Mouse (Mus musculus): Measurements from ENCODE around the gene Rtn4rl2.

The Rtn4rl2 gene

DNA sequence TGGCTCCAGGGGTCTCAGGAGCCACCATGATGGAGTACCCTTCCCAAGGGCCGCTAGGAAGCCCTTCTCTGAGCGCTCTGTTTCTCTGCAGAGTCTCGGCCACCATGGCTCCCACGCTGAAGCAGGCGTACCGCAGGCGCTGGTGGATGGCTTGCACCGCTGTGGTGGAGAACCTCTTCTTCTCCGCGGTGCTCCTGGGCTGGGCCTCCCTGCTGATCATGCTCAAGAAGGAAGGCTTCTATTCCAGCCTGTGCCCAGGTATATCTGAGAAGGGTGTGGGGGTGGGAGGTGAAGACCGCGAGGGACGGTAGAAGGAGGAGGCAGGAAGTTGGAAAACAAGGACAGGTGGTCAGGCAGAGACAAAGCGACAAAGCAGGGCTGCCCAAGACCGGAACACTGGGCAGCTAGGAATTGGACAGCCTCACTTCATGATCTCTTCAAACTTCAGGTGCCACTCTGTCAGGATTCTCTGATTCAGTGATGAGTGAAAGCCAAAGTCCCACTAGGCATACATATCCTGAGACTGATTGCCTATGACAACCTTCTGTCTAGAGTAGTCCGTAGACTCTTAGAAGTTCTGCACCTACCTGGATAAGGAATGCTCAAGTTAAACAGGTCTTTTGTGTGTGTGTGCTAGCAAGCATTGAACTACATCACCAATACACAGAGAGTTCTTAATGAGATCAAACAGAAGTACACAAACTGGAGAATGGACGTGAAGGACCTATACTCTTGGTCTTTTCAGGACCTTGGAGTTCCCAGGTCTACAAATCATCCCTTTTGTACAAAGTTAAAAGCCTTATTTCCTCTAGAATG lies 45.6 kb downstream of the Rtn4rl2 start:
- DNase-seq, result no peak

DNA sequence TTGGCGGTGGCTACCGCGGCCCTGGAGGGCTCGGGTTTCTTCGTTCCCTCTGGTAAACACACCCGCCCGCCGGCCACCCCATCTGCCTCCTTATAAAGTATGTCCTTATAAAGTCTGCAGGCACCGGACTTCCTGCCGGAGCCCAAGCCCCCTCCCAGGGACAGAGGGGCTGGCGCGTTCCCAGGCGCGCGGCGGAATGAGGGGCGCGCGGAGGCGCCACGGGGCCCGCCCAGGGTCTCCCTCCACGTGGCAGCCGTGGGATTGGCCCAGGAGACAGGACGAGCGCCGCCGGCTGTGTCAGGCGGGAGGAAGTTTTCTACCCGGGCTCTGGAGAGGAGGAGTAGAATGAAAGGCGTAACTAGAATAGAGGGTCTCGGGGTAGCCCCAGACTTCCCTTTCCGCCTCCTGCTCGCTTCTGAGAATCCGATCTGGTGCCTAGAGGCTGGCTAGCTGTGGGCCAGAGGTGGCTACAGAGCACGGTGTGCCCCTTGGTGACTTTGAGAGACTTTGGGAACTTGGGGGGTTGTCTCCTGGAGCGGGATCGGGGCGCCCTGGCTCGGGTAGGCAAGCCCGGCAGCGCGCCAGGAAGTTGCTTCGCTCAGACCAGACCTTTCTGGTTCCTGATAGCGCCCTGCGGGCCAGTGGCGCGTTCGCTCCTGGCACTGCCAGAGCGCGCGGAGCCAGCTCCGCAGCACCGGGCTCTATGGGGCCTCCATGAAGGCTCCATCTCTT lies 46.3 kb downstream of the Rtn4rl2 start:
- DNase-seq, result peak; percentile 43

DNA sequence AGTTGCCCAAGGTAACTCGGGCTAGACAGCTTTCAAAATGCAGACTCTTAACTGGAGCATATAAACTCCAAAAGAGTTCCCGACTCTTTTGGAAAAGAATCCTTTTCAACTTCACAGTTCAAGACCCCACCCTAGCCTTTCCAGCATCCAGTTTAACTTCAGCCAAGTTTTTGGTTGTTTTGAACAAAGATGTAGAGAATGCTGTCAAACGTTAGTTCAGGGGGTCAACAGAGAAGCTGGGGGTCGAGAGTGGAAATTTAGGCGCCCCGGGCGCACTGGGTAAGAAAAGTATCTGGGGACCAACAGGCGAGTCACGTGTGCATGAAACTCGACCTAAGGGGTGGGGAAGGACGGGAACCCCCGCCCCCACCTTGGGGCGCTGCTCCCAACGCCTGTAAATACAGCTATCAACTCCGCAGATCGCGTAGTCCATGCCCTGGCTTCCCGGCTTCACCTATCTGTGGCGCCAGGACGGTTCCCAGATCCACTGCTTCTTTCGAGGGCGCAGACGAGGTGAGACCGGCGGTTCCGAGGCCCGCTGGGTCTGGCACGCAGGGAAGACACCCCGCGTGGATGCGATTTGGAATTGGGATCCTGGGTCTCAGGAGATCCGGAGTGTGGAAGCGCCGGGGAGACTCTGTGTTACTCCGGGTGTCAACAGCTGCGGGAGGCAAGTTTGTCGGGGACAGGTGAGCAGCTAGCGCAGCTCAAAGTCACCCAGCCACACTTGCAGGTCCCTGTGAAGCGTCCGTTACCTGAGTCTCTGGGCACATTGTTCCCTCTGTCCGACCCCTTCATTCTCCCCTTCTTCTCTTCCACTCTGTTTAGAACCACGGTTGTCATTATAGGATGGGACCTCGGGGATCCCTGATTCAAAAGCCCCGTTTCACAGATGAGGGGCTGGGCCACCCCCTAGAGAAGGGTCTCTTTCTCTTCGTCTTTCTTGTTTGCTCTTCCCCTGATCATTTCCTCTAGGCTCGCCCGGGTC lies 47.2 kb downstream of the Rtn4rl2 start:
- DNase-seq, result no peak

DNA sequence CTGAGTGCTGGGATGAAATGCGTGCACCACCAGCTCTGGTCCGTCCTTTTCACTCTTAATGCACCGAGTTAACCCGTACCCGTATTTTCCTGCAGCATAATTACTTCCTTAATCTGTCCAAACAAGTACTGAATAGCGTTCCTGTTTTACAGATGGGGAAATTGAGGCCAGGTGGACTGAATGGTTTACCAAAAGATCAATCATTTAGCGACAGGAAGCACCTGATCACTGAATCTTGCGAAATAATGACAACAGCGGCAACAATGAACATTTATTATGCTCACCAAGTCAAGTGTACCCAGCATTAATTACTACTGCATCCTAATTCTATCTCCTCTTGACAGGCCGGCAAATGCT lies 47.9 kb downstream of the Rtn4rl2 start, which contains the start of gene Slc43a1:
Gene Slc43a1 (plus strand): TSS at position 258 of the 357 bp plus-strand sequence.
- no peak for DNase-seq

DNA sequence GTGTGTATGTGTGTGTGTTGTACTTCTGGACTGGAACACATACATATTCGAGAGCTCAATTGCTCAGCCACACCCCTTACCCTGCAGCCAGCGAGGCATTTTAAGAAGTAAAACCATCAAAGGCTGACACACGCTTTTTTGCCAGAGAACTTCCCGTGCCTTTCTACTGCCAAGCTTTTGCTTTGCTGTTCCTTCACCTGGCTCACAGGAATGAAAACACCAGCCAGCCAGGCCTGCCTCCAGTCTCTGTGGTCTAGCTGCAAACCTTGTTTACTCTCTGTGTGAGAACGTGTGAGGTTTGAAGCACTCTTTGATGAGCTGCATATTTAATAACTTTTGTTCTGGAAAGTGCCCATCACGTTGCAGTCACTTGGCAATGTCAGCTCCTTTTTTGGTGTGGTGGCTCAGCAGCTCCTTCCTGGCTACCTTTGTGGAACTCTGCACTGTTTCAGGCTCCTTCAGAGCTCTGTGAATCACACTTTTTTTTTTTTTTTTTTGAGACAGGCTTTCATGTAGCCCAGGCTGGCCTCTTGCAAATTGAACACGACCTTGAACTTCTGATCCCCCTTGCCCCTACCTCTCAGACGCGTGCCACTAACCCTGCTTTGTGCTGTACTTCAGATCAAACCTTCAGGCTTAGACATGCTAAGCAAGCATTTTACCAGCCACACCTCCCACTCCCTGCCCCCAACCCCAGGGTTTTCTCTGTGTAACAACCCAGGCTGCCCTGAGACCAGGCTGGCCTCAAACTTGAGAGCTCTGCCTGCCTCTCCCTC lies 48.5 kb downstream of the Rtn4rl2 start:
- no peak for DNase-seq

DNA sequence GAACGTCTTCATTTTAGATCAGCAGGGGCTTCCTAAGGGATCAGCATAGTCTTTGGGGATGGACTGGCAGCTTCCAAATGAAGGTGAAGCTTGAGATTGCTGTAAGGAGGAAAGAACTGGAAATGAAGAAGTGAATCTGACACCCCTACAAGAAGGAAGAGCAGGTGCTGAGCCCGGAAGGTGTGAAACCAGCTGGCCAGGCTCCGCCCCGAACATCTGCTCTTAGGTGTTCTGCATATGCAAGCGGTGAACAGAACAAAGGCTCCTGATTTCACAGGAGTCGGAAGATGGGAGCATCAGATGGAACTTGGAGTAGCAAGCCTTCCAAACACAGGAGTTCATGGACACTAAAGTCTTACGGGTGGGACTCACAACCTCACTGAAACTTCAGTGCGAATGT lies 49.4 kb downstream of the Rtn4rl2 start:
- DNase-seq, result no peak

DNA sequence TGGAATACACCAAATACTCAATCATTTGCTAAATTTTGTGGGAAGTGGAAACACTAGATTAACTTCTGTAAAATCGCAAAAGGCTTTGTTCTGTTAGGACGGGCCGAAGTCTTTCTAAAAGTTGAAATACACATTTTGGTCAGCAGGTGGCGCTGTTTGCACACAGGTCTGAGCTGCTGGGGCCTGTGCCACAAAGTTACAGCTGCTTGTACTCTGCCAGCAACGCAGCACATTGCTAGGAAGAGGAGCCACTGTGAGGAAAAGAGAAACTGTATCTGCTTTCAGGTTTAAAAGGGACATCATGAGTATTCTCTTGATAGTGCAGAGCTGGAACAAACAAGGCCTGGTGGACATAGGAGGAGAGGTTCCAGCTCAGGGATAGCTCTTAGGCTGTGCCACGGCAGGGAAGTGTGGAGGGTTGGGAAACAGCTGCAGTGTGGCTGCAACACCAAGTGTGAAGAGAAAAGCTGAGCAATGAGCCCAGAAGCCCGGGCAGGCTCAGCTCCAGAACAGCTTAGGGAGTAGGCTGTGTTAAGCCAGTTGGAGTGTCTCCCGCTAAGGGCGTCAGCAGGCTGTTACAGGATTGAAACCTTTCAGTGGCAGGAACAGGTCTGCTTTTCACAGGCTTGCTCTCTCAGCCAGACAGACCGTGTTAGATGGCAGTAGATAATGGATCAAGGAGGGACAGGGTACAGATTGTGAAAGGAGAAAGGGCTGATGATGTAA lies 54.7 kb downstream of the Rtn4rl2 start:
- peak; percentile 71 for DNase-seq

DNA sequence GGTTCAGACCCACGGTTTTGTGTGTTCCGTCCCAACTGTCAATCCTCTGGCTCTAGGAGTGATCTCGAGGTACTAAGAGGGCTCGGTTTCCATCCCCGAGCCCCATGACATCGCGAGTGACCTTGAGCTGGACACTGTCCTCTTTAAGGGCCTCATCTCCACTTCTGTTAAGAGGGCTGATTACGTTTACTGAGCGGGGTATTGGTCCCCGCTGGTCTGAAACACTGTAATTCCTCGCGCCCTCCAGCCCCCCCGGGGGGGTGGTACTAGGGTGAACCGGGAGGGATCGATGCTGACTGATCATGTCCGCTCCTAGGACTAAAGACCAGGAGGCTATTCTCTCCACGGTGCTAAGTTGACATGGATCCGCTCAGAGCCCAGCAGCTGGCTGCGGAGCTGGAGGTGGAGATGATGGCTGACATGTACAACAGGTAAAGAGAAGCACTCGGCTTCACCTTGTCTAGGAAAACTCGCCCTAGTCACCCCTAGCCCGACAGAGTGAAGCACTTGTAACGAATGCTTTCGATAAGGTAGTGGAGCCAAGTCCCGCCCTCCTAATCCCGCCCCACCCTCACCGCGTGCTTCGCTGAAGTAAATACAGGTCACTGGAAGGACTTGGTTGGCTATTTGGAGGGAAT lies 59.1 kb downstream of the Rtn4rl2 start:
- peak; percentile 35 for DNase-seq

DNA sequence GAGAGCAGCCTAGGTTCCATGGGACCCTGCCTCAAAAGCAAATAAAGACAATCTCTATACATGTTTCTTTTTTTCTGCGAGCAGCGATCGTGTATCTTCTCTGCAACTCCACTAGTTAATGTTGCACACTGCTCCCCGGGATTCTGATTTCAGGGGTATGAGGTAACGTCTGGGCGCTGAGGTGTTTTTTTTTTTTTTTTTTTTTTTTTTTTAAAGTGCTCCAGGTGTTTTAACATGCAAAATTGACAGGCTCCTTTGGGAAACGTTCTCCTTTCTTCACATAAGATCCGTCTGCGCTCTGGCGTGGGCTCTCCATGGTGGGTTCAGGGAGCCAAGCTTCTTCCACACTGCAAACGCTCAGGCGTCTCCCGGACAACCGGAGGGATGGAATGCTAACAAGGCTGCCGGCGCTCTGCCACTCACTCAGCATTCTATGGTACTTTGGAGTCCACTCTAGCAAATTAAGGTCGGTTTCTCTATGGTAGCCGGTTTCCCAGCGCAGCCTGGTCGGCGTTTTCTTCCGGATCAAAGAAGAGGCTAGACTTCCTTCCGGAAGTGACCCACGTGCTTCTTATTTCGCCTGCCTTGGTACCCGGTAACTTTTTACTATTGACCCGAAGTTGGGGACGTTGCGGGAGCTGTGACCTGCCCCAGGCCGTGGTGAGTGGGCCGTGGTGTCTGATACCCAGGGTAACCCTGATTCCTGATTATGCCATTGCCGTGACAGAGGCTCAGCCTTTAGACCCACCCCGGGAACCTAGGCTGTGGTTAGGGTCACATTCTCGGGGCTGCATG lies 59.8 kb downstream of the Rtn4rl2 start, which contains the start of gene Timm10:
Gene Timm10 (plus strand): TSS at position 510 of the 795 bp plus-strand sequence.
- peak; percentile 93 for DNase-seq

DNA sequence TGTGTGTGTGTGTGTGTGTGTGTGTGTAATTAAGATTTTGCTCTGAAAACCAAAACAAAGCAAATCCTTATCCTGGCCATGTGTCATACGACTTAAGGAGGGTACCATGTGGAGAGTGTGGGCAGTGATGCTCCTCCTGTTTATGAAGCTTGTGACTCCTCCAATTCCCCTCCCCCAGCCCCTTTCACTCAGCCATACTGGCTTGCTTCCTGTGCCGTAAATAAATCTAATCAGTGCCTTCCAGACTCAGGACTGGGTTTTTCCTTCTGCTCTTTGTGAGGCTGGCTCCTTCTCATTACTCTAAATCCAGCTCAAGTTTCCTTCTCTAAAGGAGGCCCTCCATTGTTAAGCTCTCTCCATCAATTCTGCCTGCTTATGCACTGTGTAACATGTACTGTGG lies 63.3 kb downstream of the Rtn4rl2 start:
- DNase-seq, result no peak

DNA sequence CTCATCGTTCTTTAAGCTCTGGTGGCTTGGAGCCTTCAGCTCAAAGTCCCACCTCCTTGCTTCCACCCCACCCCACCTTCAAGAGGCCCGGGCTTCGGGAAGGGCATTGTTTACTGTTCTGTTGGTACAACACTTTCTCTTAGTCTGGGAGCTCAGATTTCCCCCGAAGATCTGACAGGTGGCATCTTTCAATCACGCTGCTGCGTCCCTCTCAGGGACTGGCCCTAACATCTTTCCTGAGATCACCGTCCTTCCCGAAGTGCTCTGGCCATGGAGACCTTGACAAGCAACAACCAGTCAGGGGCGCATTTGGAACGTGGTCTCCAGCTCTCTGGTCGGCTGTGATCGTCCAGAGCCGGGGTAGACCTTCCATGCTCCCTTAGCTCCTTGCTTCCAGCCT lies 64.0 kb downstream of the Rtn4rl2 start, which contains the start of gene Smtnl1:
Gene Smtnl1 (minus strand): TSS at position 101 of the 400 bp plus-strand sequence.
- no peak for DNase-seq
